ENCODE assay signal across 8 mouse cellular contexts in the genomic region with DNA sequence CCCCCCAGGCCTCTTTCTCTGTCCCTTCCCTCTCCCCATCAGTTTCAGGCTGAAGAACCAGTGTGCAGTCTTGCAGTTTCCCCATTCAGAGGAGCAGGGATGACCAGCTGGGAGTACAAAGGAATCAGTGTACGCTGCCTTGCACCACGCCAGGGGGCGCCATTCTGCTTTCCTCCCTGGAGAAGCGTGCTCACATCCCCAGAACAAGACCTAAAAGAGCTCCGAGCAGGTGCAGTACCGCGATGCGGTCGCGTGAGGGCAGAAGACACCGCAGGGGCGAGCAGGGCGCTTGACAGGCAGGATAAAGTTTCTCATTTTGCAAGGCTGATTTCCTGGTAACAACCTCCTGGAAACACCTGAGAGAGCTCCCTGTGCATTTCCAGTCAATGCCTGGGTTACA. TPM values are rescaled to one million over a fixed set of nuclear protein-coding genes. Genes with fewer than 3 reads are reported as not detected.
DNase-seq lines count a peak whose midpoint lies in the region; ATAC-seq and TF ChIP-seq lines count a peak whose summit lies in the region.

No protein-coding gene starts in this region.

- H3K36me3 ChIP-seq in hindbrain, embryonic 11.5 days (ENCODE audit: control insufficient read depth, insufficient read depth, low read length) = no peaks in the 10 kb centered on the region
- H3K36me3 ChIP-seq in lung, postnatal 0 days (ENCODE audit: insufficient read depth, low read length) = no peaks in the 10 kb centered on the region

- peak; percentile 95 for DNase-seq in R1 (ENCODE audit: low read depth, low spot score)
- peak; percentile 99 for DNase-seq in cerebellum, postnatal 10 days
- peak; percentile 86 to 94 for DNase-seq in frontal cortex, postnatal 10 days (ENCODE audit: low spot score in 2 of 2)
- peak; percentile 94 for DNase-seq in hindbrain, embryonic 11.5 days (ENCODE audit: low spot score)
- DNase-seq in layer of hippocampus, postnatal 10 days (ENCODE audit: low spot score in 2 of 2) = peak; percentile 100
- peak; percentile 95 for DNase-seq in lung, postnatal 0 days (ENCODE audit: low spot score)
- peak; percentile 93 for DNase-seq in right cerebral cortex, adult 18-20 months
- DNase-seq in urinary bladder, adult 2 months (ENCODE audit: low spot score) = peak; percentile 94

- ATAC-seq in hindbrain, embryonic 11.5 days (ENCODE audit: low FRiP score) = 0 out of 2 replicates have a peak, but pooled peaks have one; percentile 61
- ATAC-seq in lung, postnatal 0 days = peak; percentile 89

- H3K4me1 ChIP-seq in hindbrain, embryonic 11.5 days (replicated peaks; ENCODE audit: control insufficient read depth, insufficient read depth, low read length) = no peaks in the 10 kb centered on the region
- H3K4me1 ChIP-seq in lung, postnatal 0 days (ENCODE audit: insufficient read depth, low read depth, low read length) = no peaks in the 10 kb centered on the region

- WGBS in hindbrain, embryonic 11.5 days = under 1% methylated on average over 13 of the region's 13 CpGs
- under 1% methylated on average over 13 of the region's 13 CpGs for WGBS in lung, postnatal 0 days

- H3K27ac ChIP-seq in hindbrain, embryonic 11.5 days (ENCODE audit: low read depth, low read length) = no peak overlapping the region
- no peak overlapping the region for H3K27ac ChIP-seq in lung, postnatal 0 days (ENCODE audit: low read length)

- no peak for TF ChIP-seq EP300 in lung, postnatal 0 days (IDR thresholded peaks at IDR 0.05)

- TF ChIP-seq CTCF in lung, postnatal 0 days (IDR thresholded peaks at IDR 0.05) = peak; percentile 99

- H3K4me2 ChIP-seq in hindbrain, embryonic 11.5 days (replicated peaks; ENCODE audit: low read depth, low read length) = no peak overlapping the region
- no peak overlapping the region for H3K4me2 ChIP-seq in lung, postnatal 0 days (replicated peaks; ENCODE audit: low read depth, low read length)

- H3K27me3 ChIP-seq in hindbrain, embryonic 11.5 days (ENCODE audit: control insufficient read depth, insufficient read depth, low read length) = no peaks in the 10 kb centered on the region
- H3K27me3 ChIP-seq in lung, postnatal 0 days (replicated peaks; ENCODE audit: insufficient read depth, low read length) = no peaks in the 10 kb centered on the region

- H3K4me3 ChIP-seq in hindbrain, embryonic 11.5 days (ENCODE audit: low read depth, low read length) = no peak overlapping the region
- no peak overlapping the region for H3K4me3 ChIP-seq in lung, postnatal 0 days (ENCODE audit: low read depth, low read length)

- H3K9me3 ChIP-seq in hindbrain, embryonic 11.5 days (ENCODE audit: control insufficient read depth, low read length) = no peaks in the 10 kb centered on the region
- H3K9me3 ChIP-seq in lung, postnatal 0 days (ENCODE audit: low read length) = no peaks in the 10 kb centered on the region

- H3K9ac ChIP-seq in hindbrain, embryonic 11.5 days (ENCODE audit: low read depth, low read length) = no peak overlapping the region
- no peak overlapping the region for H3K9ac ChIP-seq in lung, postnatal 0 days (replicated peaks; ENCODE audit: low read depth)

RNA-seq across cellular contexts. Expression of gene Tmem270, which starts 0.6 kb away (rescaled TPM):
- not detected in 2 replicates for polyA plus RNA-seq in hindbrain, embryonic 11.5 days (2014; fragmentation: Nextera tagmentation; extraction: Ambion mirVana)
- total RNA-seq in layer of hippocampus, postnatal 10 days (2021) = not detected
- polyA plus RNA-seq in lung, postnatal 0 days (2015; fragmentation: Nextera tagmentation; extraction: Ambion mirVana) = not detected in 2 replicates
- not detected in 2 replicates for polyA plus RNA-seq in urinary bladder, adult 2 months (2012; rRNA removed)

RNA-seq across cellular contexts. Expression of gene Cldn13, which starts 8.2 kb away (rescaled TPM):
- polyA plus RNA-seq in hindbrain, embryonic 11.5 days (2014; fragmentation: Nextera tagmentation; extraction: Ambion mirVana) = 3.1 and 4.1 TPM in 2 replicates
- total RNA-seq in layer of hippocampus, postnatal 10 days (2021) = not detected
- polyA plus RNA-seq in lung, postnatal 0 days (2015; fragmentation: Nextera tagmentation; extraction: Ambion mirVana) = 1.2 and 1.6 TPM in 2 replicates
- polyA plus RNA-seq in urinary bladder, adult 2 months (2012; rRNA removed) = not detected in 2 replicates

RNA-seq across cellular contexts. Expression of gene Mettl27, which starts 25.0 kb away (rescaled TPM):
- 8.3 and 8.6 TPM in 2 replicates for polyA plus RNA-seq in hindbrain, embryonic 11.5 days (2014; fragmentation: Nextera tagmentation; extraction: Ambion mirVana)
- total RNA-seq in layer of hippocampus, postnatal 10 days (2021) = 10 to 100 TPM in 1 of 2 experiments, 1 to 10 TPM in 1; 9.3 to 10.8 TPM
- polyA plus RNA-seq in lung, postnatal 0 days (2015; fragmentation: Nextera tagmentation; extraction: Ambion mirVana) = 33.7 and 35.5 TPM in 2 replicates
- polyA plus RNA-seq in urinary bladder, adult 2 months (2012; rRNA removed) = 84.7 and 103 TPM in 2 replicates

RNA-seq across cellular contexts. Expression of gene Cldn4, which starts 39.6 kb away (rescaled TPM):
- 7.8 and 10.2 TPM in 2 replicates for polyA plus RNA-seq in hindbrain, embryonic 11.5 days (2014; fragmentation: Nextera tagmentation; extraction: Ambion mirVana)
- not detected for total RNA-seq in layer of hippocampus, postnatal 10 days (2021)
- 28.2 and 29.2 TPM in 2 replicates for polyA plus RNA-seq in lung, postnatal 0 days (2015; fragmentation: Nextera tagmentation; extraction: Ambion mirVana)
- polyA plus RNA-seq in urinary bladder, adult 2 months (2012; rRNA removed) = 295 and 393 TPM in 2 replicates
